Mouse (Mus musculus) brain, adult 2 months (tissue): Measurements from ENCODE around the gene Pank1.

ENCODE experiments used
- DNase-seq: peaks from one replicate; pipeline ENCODE4 v3.0.0; 2011; ENCODE audit warnings: low read depth, low spot score

The Pank1 gene

DNA sequence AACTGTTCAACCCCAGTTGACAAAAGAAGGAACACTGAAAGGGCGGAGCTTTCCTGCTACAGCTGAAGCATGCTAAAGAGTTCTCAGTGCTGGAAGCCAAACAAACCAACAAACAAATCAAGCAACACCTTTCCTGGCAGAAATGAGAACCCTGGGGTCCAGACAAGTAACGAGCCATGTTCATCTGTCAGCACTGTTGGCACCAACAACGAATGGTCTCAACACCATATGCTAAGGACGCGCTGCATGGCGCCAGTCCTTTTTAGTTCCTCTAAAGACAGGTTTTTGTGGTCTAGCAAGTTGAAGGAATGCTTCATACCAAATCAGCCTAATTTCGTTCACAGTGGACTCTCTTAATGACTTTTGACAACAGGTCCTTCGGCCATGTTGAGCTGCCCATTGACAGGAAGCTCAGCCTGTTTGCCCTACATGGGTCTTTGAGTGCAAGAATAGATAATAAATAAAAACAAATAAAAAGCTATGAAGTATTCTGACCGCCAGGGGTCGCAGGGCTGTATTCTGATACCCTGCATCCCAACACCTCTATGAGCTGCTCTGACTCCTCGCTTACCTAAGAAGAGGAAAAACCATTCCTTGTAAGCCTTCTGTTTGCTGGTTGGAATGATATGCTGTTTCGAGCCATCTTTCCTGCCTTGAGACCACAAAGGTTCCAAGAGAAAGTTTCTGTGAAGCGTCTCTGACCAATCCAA is 53.2 kb downstream of the Pank1 start:
- peak; percentile 63 for DNase-seq

DNA sequence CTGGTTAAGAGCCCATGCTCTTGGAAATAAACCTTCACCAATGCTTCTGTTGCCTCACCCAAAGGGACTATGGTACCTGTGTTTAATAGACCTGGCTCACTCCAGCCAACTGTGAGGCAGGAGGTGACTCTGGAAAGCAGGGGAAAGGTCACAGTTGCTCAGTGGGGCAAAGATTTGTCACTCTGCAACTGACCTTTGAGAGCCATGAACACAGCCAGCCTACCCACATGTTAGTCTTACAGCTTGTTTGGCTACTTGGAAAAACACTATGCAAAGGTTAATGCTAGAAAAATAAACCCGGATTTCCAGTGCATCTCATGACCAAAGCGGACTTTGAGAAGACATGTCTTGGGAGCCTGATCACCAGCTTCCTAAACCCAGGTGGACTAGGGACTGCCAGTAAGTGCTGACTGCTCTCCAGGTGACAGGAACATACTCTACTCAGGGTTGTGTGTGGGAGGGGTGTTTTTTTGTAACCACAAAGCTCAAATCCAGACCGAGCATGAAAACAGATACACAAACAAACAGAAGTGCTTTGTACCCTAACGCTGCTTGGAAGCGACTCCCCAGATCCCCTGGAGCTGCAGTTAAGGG is 59.6 kb downstream of the Pank1 start:
- no peak for DNase-seq

DNA sequence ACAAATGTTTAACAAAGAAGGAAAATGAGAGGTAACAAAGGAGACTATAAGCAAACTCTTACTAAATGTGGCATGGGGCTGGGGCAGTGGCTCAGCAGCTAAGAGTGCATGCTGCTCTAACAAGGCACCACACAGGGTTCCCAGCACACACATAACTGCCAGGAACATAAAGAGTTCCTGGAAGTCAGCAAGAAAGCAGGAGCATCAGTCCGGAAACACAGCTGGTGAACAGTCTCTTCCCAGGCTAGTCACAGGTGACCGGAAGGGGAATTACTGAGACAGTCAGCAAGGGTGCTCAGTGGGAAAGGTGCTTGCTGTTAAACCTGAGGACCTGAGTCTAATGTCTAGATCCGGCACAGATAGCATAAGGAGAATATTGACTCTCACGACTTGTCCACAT is 63.9 kb downstream of the Pank1 start:
- no peak for DNase-seq

DNA sequence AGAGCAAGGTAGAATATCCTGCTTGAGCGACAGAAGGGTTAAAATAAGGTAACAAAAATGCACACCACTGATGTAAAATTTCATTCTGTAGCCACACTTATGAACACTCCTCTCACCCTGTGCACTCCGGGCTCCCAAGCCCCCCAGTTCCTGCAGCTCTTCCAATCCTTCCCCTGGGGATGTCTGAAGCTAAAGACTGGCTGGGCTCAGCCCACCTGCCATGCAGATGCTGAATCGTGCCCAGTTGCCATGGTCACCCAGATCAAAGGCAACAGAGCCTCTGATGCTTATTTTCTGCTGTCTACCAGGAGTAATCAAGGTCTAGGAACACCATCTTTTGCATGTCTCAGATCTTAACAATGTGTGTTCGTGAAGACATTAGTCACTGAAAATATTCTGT is 64.6 kb downstream of the Pank1 start:
- DNase-seq = no peak

DNA sequence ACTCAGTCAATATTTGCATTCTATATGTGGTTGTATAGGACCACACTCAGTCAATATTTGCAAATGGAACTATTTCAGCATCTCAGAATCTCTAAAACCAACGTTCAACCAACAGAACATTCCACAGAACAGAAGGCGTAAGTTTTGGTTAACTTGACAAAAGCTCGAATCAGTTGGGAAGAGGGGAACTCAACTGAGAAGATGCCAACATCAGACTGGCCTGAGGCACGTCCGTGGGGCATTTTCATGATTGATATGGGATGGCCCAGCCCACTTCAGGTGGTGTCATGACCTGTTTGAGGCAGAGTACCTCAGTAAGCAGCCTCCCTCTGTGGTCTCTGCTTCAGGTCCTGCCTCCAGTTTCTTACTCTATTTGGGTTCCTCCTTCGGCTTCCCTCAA is 65.3 kb downstream of the Pank1 start:
- no peak for DNase-seq

DNA sequence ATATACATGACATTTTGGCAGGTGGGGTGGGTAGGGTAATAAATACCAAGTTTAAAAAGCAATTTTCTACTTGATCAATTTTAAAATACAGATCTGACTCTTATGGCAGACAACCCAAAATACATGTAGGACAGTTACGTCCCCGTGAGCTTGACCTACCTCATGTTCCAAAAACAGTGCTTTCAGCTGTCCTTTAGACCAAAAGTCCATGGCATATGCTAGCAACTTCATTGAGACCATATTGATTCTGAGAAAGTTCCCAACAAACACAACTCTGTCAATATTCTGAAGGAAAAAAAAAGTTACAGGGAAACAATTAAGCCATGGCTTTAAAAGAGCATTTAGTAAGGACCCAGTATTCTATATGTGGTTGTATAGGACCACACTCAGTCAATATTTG is 65.7 kb downstream of the Pank1 start:
- no peak for DNase-seq

DNA sequence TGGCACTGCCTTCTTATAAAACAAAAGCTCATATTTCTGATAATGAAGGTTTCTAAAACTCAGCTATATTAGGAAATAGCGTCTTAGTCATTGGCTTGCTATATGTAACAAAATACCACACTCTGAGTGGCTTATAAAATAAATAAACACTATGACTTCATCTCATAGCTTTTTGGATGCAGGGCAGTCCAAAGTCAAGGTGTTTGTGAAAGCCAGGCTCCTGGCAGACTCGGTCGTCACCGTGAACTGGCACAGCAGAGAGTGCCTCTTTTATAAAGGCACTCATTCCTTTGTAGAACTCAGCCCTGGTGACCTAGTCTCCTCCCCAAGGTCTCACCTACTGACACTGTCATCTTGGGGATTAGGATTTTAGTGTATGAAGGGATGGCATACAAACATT is 66.5 kb downstream of the Pank1 start:
- no peak for DNase-seq

DNA sequence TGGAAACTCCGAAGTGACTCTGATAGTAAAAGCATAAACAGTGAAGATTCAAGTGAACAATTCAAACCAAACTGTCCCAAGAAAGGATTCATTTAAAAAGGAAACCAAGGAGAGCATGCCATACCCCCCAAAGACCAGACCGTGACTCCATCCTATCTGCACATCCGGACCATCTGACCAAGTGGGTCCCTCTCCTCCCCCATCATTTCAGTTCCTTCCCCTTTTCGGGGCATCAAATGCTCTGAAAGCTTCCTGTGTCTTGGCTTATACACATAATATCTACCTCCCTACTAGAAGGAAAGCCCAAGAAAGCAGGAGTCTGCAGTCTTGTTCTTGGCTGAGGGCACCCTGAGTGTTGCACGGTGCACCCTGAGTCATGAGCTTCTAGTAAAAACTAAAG is 72.1 kb downstream of the Pank1 start:
- no peak for DNase-seq

DNA sequence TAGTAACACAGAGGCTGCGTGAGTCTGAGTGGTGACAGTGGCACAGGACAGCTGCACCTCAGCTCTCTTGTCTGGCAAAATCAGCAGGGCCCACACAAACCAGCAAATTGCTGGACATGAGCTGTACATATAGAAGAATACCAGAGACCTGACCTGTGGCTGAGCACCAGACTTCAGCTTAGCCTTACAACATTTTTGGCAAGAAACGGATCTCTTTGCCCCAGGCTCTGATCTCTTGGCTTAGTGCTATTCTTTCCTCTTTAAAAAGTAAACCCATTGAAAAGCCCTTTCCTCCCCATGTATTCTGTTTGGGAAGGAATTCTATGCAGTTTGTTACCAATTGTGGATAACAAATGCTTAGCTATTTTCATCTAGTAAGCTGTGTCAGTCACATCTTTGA is 74.2 kb downstream of the Pank1 start:
- DNase-seq = no peak

DNA sequence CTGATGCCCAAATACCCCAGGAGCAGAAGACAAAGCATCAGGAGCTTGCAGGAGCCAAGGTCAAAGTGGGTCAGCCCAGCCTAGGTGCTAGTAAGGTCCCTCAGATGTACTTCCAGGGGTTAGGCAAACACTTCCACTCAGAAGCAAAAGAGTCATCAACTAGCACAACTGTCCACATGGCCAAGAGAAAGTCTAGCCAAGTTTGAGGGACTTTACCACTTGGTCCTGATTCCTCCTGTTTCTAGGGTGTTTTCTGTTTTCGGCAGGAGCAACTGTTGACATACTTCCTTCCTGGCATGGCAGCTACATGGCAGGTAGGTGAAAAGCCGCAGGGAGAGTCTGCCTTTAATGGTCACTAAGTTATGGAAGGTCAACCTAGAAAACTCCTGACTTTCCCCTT is 74.7 kb downstream of the Pank1 start:
- DNase-seq = no peak

DNA sequence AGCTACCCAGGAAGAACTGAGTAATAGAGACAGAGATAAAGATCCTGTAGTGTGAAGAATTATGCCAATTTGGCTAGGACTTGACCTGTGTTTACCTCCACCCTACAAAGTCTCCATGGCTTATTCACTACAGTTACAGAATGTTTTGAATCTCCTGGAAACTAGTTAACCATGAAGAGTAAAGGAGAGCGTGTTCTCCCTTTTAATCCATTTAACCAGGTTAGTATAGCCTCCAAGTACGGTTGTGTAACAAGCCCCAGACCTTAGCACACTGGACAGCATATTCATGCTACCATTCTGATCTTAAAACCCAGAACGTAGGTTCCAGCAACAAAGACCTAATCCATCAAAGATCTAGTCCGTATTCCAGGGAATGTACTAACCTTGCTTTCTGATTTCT is 75.9 kb downstream of the Pank1 start:
- no peak for DNase-seq

DNA sequence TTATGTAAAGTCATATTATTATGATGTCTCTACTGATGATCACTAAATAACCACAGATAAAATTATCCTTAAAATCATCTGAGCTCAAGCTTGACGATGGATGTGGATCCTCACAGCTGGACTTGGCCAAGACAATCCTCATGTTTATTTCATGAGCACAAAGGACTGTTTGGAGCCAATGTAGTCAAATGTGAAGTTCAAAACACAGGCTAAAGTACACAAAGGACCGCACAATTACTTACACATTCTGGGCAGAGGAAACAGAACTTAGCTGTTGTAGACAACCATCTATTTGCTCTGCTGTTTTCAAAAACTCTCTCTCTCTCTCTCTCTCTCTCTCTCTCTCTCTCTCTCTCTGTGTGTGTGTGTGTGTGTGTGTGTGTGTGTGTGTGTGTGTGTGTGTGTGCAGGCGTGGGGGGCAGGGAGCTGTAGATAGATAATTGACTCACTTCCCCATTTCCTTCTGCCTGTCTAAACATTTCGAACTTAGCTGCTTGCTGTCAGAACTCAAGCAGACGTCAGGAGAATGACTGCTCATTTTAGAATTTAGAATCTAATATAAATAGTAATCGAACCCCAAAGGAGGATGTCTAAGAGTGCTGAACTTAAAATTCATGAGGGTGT is 79.5 kb downstream of the Pank1 start:
- DNase-seq = no peak

DNA sequence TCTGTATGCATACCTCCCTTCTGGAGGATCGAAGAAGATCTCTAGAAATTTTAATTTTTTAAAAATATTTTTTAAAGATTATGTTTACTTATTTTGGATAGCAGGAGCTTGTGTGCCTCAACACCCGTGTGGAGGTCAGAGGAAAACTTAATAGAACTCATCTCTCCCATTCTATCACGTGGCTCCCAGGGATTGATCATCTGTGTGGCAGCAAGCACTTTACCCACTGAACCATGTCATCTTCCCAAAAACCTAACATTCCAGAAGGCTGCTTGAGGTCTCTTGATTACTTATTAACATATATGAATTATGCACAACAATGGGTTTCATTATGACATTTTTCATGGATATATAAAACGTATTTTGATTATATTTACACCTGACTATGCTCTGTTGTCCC is 82.9 kb downstream of the Pank1 start:
- DNase-seq = no peak

DNA sequence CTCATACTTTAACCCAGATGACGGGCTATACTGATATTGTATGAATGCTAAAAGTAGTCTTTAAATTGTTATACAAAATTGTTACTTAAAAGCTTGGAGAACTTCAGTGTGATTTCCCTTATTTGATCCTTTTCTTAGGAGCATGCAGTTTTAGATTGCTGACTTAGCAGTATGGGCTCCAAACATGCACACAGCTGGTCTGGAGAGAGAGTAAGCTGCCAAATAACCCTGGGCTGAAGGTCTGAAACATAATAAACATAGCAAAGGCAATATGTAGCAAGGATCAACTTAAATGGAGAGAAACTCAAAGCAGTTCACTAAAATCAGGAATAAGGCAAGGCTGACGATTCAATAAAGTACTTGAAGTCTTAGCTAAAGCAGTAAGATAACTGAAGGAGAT is 96.8 kb downstream of the Pank1 start:
- no peak for DNase-seq

DNA sequence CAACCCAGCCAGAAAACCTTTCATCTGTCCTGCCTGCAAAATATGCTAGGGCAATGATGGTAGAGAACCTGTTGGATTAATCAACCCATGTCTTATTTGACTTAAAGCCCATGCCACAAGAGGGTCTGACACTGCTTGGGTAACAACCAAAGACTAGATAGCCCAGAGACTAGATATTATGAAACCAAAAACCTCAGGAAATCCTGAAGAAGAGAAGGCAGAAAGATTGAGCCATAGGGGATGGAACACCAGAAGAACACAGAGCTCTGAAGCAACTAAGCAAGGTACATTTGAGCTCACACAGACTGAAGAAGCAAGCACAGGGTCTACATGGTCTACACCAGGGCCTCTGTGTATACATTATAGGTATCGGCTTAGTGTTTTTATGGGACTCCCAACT is 100.3 kb downstream of the Pank1 start:
- DNase-seq = no peak

DNA sequence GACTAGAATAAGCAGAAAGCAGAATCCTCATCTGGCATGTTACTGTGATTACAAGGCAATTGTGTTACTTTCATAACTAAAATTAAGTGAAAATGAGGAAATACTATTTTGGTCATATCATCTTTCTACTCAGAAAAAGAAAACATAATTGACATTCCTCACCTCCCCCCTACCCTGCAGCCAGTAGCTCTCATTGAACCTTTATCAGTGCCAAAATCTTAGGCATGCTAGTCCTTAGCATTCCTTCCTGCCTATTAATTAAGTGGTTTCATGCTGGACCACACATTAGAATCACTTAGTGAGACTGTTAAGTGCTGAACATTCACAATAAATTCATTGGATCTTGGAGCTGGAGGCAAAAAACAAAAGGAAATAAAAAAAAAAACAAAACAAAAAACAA is 101.2 kb downstream of the Pank1 start:
- no peak for DNase-seq

DNA sequence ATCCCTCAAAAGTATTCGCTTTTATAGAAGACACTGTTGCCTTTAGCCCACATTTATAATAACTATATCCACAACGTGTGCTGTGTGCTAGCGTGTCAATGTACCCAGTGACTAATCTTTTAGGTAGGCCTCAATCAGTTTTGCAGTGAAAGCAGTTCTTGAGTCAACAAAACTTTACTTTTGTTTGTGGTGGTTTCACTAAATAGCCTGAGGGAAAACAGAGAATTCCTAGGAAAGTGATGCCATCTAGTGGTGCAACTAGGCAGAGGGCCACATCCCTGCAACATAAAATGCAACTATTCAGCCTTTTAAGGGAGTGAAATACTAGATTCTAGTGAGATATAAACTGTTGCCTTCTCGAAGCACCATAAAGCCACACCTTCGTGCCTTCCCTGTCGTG is 106.5 kb downstream of the Pank1 start:
- DNase-seq = peak; percentile 60

DNA sequence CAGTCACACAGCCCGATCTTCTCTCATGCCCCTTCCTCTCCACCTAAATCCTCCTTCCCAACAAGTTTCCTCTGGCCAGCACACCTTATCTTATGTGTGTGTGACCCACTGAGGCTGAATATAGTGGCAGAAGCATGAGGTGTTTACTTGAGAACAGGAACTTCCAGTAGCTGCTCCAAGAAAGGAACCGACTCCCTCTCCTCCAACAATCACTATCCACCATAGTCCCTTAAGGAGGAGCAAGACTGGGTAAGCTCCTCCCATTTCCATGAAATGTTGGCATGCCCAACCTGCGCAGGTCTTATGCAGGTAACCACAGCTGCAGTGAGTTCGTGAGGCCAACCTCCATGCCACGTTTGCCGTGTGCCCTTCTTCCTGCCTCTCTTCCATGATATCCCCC is 108.5 kb downstream of the Pank1 start:
- DNase-seq = no peak

DNA sequence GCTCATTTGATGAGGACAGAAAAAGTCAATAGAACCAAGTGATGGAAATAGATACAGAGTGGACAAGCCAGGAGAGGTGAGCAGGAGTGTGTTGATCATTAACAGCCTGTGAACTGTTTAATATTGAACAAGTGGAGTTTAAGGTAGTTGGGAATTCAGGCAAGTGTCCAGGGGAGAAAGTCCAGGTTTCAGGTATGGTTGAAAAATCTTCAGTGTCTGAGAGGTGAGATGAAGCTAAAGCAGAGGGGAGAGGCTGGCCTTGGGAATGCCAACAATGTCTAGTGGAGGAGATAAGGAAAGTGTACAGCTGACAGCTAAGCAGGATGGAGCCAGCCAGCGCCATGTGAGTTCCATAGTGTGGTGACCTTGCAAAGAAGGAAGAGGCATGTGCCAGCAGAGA is 120.5 kb downstream of the Pank1 start:
- no peak for DNase-seq
